Mouse (Mus musculus) heart, embryonic 10.5 days (tissue): Measurements from ENCODE around the gene Tomm20. TPM values are rescaled to one million over a fixed set of nuclear protein-coding genes. Genes with fewer than 3 reads are reported as not detected.

ENCODE experiments used
- DNase-seq: peaks from one replicate; pipeline ENCODE4 v3.0.0-alpha.2; 2017; ENCODE audit warnings: low spot score
- H3K27ac ChIP-seq: fragments of 300-500 bp; sonication (generic); 2 replicates; pipeline ENCODE4 v1.5.1; 2016; ENCODE audit warnings: mild to moderate bottlenecking
- H3K27me3 ChIP-seq: fragments of 300-500 bp; sonication (generic); 2 replicates; pipeline ENCODE4 v1.6.1; 2016; ENCODE audit warnings: mild to moderate bottlenecking; ENCODE audit not compliant: poor library complexity, insufficient read depth, severe bottlenecking
- H3K36me3 ChIP-seq: fragments of 300-500 bp; sonication (generic); 2 replicates; pipeline ENCODE4 v1.6.1; 2016; ENCODE audit warnings: mild to moderate bottlenecking, moderate library complexity
- H3K4me1 ChIP-seq: fragments of 300-500 bp; sonication (generic); 2 replicates; pipeline ENCODE4 v1.6.1; 2016; ENCODE audit warnings: mild to moderate bottlenecking
- H3K4me3 ChIP-seq: fragments of 300-500 bp; sonication (generic); 2 replicates; pipeline ENCODE4 v1.5.1; 2016; ENCODE audit warnings: mild to moderate bottlenecking, moderate library complexity
- H3K9me3 ChIP-seq: fragments of 300-500 bp; sonication (generic); 2 replicates; pipeline ENCODE4 v1.6.1; 2016; ENCODE audit warnings: mild to moderate bottlenecking, moderate library complexity
- WGBS: fragments of 180-500 bp; shearing (Covaris S2); methylation state at CpG from one replicate; pipeline ENCODE4 v1.1.7; 2016; 5-methylcytosine and 5-hydroxymethylcytosine counted together
- polyA plus RNA-seq: library from polyadenylated mRNA; unstranded; fragments of >200 nt; fragmentation: Nextera tagmentation; extraction: Ambion mirVana; gene quantifications from 2 replicates; pipeline ENCODE4 v1.2.1, GENCODE M21; 2016

The Tomm20 gene
- polyA plus RNA-seq, 1 experiment from 2014 or later = 307 TPM

- 64% methylated on average over 6 of the region's 6 CpGs for WGBS
- H3K9me3 ChIP-seq = no peaks in the 10 kb centered on the region
- H3K4me1 ChIP-seq = peaks cover 31% of the 10 kb centered on the region
- no peaks in the 10 kb centered on the region for H3K36me3 ChIP-seq
- DNase-seq = no peak
- H3K27ac ChIP-seq = no peak overlapping the region
- H3K27me3 ChIP-seq = peaks cover 9% of the 10 kb centered on the region; the same call in 1 of the 2 replicates
- H3K4me3 ChIP-seq = no peak overlapping the region
Observed at GRCm38 (mm10) chr8:126908805-126909204, 36.8 kb downstream of the Tomm20 start.

DNA sequence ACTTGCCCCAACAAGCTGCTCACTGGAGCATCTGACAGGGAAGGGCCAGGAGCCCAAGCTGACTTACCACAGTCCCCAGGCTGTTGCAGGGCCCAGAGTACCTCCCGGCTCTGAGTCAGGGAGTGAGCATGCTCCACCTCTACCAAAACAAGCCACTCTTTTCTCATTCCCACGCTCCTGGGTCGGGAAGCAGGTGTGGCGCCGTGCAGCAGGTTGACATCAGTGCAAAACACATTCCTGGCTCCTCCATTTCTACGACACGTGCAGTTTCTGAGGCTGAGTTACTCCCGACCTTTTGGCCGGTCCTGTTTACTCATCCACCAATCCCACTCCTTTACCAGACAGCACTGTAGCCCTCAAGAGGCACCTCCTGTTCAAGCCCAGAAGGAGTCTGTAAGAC, 37.7 kb downstream of the Tomm20 start:
- Histone ChIP-seq H3K9me3 (no peaks in the 10 kb centered on the region), H3K27me3 (peaks cover 9% of the 10 kb centered on the region; the same call in 1 of the 2 replicates), H3K27ac (no peak overlapping the region), H3K4me1 (peaks cover 22% of the 10 kb centered on the region), H3K4me3 (no peak overlapping the region), H3K36me3 (no peaks in the 10 kb centered on the region)
- no peak for DNase-seq
- 83% methylated on average over 9 of the region's 9 CpGs for WGBS

DNA sequence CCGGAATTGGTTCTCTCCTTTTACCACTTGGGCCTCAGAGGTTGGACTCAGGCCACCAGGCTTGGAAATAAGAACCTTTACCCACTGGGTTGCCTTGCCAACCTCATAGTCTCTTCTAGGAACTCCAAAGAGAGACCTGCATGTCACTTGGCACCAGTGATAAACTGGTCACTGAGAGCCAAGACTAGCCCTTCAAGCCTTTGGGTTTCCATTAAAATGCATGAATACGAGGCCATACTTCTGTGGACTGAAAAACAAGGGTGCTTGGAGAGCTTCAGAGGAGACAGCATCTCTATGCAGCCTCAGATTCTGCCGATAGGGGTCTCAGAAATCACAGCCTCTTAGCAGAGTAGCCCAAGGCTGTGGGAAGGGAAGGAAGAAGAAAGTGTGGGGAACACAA, 38.3 kb downstream of the Tomm20 start:
- H3K27me3 ChIP-seq = peaks cover 9% of the 10 kb centered on the region; the same call in 1 of the 2 replicates
- no peak overlapping the region for H3K4me3 ChIP-seq
- 82% methylated on average over 3 of the region's 3 CpGs for WGBS

GRCm38 (mm10) chr8:126905387-126905786, 40.3 kb downstream of the Tomm20 start:
- Histone ChIP-seq H3K27me3 (peaks cover 9% of the 10 kb centered on the region; the same call in 1 of the 2 replicates), H3K4me3 (no peak overlapping the region), H3K36me3 (no peaks in the 10 kb centered on the region), H3K9me3 (no peaks in the 10 kb centered on the region), H3K4me1 (peaks cover 22% of the 10 kb centered on the region), H3K27ac (no peak overlapping the region)
- WGBS = 86% methylated on average over 3 of the region's 3 CpGs
- DNase-seq = no peak

More for the DNA sequence above, 38.3 kb downstream of the Tomm20 start:
- no peak overlapping the region for H3K27ac ChIP-seq
- no peaks in the 10 kb centered on the region for H3K36me3 ChIP-seq
- no peak for DNase-seq
- H3K4me1 ChIP-seq = peaks cover 21% of the 10 kb centered on the region
- H3K9me3 ChIP-seq = no peaks in the 10 kb centered on the region

- no peak overlapping the region for H3K27ac ChIP-seq
- H3K27me3 ChIP-seq = peaks cover 9% of the 10 kb centered on the region; the same call in 1 of the 2 replicates
- H3K4me1 ChIP-seq = peaks cover 15% of the 10 kb centered on the region
- no peak for DNase-seq
- no peaks in the 10 kb centered on the region for H3K9me3 ChIP-seq
- no peak overlapping the region for H3K4me3 ChIP-seq
- WGBS = 86% methylated on average over 9 of the region's 9 CpGs
- no peaks in the 10 kb centered on the region for H3K36me3 ChIP-seq
Observed at GRCm38 (mm10) chr8:126903927-126904326, 41.7 kb downstream of the Tomm20 start.

DNA sequence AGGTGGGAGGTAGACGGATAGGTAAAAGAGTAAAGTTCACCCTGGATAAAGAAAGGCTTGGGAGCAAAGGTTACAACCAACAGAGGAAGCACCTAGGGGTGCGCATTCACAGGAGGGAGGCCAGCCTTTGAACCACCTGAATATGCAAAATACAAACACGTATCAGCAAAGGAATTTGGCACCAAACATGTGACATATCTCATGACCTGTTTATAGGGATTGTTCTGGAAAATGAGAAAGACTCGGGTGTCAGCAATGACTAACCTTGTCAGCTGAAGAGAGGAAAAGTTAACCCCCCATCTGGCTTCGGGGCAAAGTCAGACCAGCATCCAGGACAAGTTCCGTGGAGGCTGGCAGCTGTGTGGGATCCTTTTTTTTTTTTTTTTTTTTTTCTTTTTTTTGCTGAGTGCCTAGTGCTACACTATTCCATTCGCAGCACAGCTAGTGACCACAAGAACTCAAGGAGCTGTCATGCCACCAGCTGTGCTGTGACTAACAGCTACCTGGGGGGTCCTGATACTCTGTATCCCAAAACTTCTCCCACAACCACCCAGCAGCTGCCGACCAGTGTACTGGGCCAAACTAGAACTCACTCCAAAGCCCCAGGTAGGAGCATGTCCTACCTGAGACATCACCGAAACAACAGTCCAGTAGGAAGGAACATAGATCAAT, 42.3 kb downstream of the Tomm20 start:
- H3K4me3 ChIP-seq = no peak overlapping the region
- DNase-seq = no peak
- no peaks in the 10 kb centered on the region for H3K36me3 ChIP-seq
- H3K9me3 ChIP-seq = no peaks in the 10 kb centered on the region
- WGBS = 51% methylated on average over 9 of the region's 9 CpGs
- peaks cover 10% of the 10 kb centered on the region; the same call in 1 of the 2 replicates for H3K4me1 ChIP-seq
- H3K27ac ChIP-seq = no peak overlapping the region
- peaks cover 9% of the 10 kb centered on the region; the same call in 1 of the 2 replicates for H3K27me3 ChIP-seq

- no peak for DNase-seq
- Histone ChIP-seq H3K36me3 (no peaks in the 10 kb centered on the region), H3K27me3 (no peaks in the 10 kb centered on the region), H3K27ac (no peak overlapping the region), H3K4me3 (no peak overlapping the region), H3K9me3 (no peaks in the 10 kb centered on the region), H3K4me1 (peaks cover 5% of the 10 kb centered on the region; the same call in 1 of the 2 replicates)
- 84% methylated on average over 1 of the region's 1 CpGs for WGBS
Observed at GRCm38 (mm10) chr8:126901612-126902011, 44.0 kb downstream of the Tomm20 start.

- no peak overlapping the region for H3K4me3 ChIP-seq
- H3K27me3 ChIP-seq = no peaks in the 10 kb centered on the region
- peaks cover 5% of the 10 kb centered on the region; the same call in 1 of the 2 replicates for H3K4me1 ChIP-seq
- H3K36me3 ChIP-seq = no peaks in the 10 kb centered on the region
- no peak for DNase-seq
- H3K27ac ChIP-seq = no peak overlapping the region
- H3K9me3 ChIP-seq = no peaks in the 10 kb centered on the region
- WGBS = 72% methylated on average over 2 of the region's 2 CpGs
Observed at GRCm38 (mm10) chr8:126901049-126901448, 44.6 kb downstream of the Tomm20 start.

GRCm38 (mm10) chr8:126895133-126895532, 50.5 kb downstream of the Tomm20 start:
- Histone ChIP-seq H3K27me3 (no peaks in the 10 kb centered on the region), H3K9me3 (no peaks in the 10 kb centered on the region), H3K36me3 (no peaks in the 10 kb centered on the region), H3K4me1 (peaks cover 8% of the 10 kb centered on the region), H3K4me3 (no peak overlapping the region), H3K27ac (no peak overlapping the region)
- no peak for DNase-seq
- WGBS = 48% methylated on average over 6 of the region's 6 CpGs

- no peak for DNase-seq
- Histone ChIP-seq H3K36me3 (no peaks in the 10 kb centered on the region), H3K9me3 (no peaks in the 10 kb centered on the region), H3K4me1 (peaks cover 27% of the 10 kb centered on the region), H3K27me3 (no peaks in the 10 kb centered on the region), H3K4me3 (no peak overlapping the region), H3K27ac (peak overlapping the region; percentile 37; the same call in 1 of the 2 replicates)
- WGBS = 85% methylated on average over 3 of the region's 3 CpGs
Observed at GRCm38 (mm10) chr8:126887639-126888006, 58.0 kb downstream of the Tomm20 start.

DNA sequence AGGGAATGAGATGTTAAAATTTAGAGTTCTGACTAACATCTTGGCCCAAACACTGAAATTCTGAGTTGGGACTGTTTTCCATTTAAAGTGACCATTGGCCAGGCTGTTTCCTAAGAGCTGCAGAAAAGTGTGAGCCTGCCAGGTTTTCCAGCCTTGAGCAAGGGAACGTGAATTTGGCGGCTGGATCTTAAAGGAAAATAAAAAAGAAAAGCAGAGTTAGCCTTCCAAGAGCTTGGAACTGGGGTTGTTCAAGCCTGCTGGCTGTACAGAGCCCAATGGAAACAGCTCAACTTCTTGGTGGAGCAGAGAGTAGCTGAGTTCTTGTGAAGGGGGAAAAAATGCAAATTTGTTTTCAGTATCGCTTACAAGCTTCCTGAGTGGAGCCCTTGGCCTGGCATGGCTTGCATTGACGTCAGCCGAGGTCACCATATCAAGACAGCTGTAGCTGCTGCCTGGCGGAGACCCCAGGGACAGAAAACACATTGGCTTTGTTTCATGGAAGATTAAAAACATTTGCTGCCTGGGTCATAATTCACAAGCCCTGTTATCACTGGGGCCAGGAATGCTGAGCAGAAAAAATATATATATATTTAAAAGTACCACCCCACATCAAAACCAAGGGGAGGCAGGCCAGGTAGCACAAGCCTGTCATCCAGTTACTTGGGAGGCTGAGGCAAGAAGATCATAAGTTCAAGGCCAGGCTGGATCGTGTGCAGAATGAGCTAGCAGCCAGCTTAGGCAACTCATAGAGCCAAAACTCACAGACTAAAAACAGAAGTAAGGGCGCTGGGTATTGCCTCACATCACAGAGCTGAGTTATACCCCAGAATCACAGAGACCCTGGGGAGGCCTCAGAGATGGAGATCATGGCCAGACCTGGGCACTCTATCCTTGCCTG, 58.7 kb downstream of the Tomm20 start:
- Histone ChIP-seq H3K36me3 (no peaks in the 10 kb centered on the region), H3K9me3 (no peaks in the 10 kb centered on the region), H3K27me3 (no peaks in the 10 kb centered on the region), H3K4me1 (peaks cover 32% of the 10 kb centered on the region), H3K27ac (peak overlapping the region; percentile 74; the same call in 1 of the 2 replicates), H3K4me3 (no peak overlapping the region)
- 60% methylated on average over 8 of the region's 8 CpGs for WGBS
- no peak for DNase-seq

GRCm38 (mm10) chr8:126885554-126886485, 59.8 kb downstream of the Tomm20 start:
- Histone ChIP-seq H3K9me3 (no peaks in the 10 kb centered on the region), H3K27me3 (no peaks in the 10 kb centered on the region), H3K4me1 (peaks cover 40% of the 10 kb centered on the region), H3K36me3 (no peaks in the 10 kb centered on the region), H3K4me3 (no peak overlapping the region), H3K27ac (peak overlapping the region; percentile 74; the same call in 1 of the 2 replicates)
- no peak for DNase-seq
- 71% methylated on average over 13 of the region's 13 CpGs for WGBS
